Mouse (Mus musculus): ENCODE measurements at regions not wholly inside any gene's neighbourhood (a gene's known extent, or its start where the extent isn't known, plus 50 kb on each side); places are given as distances from the start of the nearest gene placed in this dataset.
A peak's percentile ranks its signal among the peaks of the same experiment; 100 is the strongest.

DNA sequence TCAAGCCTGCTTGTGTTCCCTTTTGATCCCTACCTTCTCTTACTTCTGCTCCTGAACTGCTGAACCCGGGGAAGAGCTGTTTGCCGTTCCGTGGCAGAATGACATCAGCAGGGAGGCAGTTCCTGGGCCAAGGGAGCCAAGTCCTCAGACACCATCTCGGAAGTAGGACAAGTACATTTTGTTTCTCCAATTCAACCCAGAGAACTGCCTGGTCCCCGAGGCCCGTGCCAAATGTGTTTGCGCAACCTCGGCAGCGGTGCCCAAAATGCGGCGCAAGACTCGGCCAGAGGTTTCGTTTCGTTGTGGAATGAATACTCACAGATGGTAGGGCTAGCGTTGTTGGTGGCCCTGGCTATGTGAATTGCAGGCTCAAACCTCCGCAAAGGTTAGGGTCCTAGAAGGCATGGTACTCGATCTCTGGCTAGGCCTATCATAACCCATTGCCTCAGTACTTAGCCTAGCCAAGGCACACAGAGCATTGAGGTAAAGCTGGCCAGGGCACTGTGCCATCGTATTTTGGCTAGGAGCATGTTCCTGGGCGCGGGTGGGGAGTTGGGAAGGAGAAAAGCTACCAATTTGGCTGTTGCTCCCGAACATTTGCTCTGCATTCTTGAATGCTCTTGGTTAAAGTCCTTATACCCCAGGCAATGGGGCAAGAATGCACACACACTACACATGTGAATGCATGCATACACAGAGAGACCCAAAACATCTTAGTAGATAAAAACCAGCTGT, 333.0 kb downstream of the Foxo1 start:
- peak; percentile 38 to 61 for DNase-seq (ENCODE audit: low spot score in 2 of 2)

DNA sequence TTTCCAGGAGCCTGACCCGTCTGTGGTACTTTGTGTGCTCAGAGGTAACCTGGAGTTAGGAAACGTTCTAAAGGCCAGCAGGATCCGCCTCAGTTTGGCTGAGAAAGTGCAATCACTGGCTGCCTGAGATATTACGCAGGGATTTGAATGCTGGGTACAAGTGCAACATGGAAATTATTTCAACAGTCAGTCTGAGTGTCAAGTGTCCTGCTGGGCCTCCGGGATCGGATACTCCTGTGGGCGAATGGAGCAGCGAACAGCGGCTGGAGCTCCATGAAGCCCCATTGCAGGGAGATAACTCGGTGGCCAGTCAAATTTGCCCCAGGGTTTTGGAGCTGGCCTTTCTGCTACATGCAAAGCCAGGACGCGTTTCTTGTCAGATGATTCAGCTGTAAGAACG, 332.4 kb downstream of the Foxo1 start:
- no peak for DNase-seq (ENCODE audit: low spot score in 2 of 2)

DNA sequence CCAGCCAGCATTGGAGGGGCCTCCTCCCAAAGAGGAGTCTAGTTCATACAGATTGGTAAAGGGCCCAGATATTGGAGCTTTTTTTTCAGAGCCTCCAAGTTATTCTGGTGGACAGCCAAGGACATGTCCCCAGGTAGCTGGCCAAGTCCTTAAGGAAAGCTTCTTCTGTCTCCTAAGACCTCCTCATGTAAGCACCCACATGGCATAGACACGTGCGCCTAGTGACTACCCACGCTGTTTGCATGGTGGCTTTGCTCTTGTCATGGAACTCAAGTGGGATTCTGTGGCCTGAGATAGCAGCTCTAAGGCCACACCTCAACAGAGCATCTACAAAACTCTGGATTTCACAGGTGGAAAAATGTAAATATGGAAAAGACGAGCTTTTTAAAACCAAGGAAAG, 332.0 kb downstream of the Foxo1 start:
- DNase-seq (ENCODE audit: low spot score in 2 of 2): no peak

DNA sequence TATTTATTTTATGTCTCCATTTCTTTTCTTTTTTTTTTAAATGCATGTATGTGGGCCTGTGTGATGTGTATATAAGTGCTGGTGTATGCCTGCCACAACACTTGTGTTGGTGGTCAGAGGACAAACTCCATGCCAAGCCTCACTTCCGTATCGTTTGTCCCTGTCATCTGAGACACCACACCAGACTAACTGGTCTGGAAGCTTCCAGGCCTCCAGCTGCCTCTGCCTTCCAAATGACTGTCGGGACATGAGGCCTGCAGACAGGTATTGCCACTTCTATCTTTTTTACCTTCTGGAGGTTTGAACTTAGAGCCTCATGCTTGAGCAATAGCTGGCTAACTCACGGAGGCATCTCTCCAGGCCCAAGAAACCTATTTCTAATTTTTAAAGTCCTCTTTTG, 318.3 kb downstream of the Foxo1 start:
- no peak for DNase-seq (ENCODE audit: low spot score in 2 of 2)

DNA sequence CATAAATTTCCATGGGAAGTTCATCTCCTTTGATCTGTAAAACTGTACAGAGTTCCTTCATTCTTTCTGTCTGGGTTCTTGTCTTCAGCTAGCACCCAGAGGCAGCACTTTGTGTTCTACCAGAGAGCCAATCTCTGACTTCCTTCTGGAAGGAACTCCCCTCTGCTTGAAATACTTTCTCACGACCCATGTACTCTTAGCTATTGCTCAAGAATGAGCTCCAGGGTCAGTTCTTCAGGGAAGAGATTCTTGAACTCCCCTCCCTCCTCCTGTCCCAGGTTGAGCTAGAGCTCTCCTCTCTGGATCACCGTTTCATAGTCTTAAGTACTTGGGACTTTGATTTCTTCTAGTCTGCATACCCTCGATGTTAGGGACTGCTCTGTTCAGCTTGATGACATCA, 311.8 kb downstream of the Foxo1 start:
- DNase-seq (ENCODE audit: low spot score in 2 of 2): no peak

DNA sequence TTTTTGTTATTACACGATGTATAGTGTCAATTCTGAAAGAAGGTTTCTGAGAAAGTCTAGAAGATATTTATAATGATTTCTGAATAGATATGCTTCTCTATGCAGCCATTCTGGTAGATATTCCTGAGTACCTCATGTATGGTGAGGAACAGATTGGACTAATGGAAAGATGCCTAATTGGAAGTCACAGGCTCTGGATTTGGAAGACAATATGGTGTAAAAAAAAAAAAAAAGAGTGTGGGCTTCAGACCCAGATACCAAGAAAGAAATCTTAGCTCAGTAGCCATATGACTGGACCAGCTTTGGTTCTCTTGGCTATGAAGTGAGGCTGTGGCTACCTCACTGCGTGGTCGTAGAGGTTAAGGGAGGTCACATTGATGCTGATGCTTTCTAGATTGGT, 311.0 kb downstream of the Foxo1 start:
- no peak for DNase-seq (ENCODE audit: low spot score in 2 of 2)

DNA sequence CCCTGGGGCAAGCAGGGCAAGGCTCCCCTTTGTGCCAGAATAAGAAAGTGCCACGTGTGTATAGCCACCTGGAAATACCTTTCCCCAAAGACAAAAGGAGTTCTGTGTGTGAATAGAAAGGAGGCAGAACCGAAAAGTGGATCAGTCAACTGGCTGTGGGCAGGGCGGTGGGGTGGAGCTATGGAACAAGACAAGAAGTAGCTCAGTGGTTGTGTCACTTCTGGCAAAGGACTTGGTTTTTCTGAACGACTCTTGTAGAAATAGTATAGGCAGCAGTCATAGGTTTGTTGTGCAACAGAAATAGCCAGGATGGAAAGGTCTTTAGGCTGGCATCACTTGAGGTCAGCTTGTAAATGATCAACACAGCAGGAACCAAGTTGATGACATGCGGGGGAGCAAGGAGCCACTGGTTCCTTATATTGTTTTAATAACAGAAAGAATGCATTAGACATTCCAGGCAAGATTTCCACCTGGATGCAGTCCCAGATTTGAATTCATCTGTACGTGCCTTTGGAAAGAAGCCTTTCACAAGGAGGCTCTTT, 308.6 kb downstream of the Foxo1 start:
- no peak for DNase-seq (ENCODE audit: low spot score in 2 of 2)

DNA sequence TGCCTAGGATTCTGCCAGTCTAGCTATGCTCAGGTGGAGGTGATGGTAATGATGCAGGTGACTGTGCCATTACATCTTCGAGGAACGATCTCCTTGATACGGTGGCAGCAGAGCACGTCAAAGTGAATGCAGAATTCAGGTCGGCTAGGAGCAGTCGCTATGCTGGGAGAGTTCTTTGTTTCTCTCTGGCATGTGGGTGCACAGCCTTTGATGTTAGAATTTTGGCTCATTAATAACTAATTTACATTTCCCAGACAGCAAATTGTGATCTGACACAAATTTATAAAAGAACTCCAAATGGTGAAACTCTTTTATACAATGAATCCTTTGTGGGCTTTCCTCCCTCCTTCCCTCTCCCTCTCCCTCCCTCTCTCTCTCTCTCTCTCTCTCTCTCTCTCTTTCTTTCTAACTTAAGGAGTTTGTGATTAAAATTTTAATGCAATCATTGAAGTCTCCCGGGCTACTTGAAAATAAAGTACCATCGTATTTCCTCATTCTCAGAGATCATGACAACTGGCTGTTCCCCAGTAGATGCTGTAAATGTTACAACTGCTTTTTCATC, 307.2 kb downstream of the Foxo1 start:
- DNase-seq (ENCODE audit: low spot score in 2 of 2): no peak

DNA sequence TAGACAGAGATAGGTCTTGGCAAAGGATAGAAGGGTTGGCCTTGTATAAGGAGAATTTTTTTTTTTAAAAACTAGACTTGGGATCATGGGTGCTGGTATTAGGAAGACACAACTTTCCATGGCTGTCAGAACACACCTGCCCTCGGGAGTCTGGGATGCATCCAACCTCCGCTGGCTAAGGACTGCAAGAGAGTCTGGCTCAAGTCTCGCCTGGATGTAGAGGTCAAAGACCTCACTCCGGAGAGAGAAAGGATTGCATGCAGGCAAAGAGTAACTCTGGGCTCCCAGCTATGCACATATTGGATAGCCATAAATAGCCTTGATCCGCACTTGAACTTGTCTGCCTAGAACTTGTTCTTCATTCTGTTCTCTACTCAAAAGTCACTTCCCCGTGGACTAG, 306.2 kb downstream of the Foxo1 start:
- DNase-seq (ENCODE audit: low spot score in 2 of 2): no peak

DNA sequence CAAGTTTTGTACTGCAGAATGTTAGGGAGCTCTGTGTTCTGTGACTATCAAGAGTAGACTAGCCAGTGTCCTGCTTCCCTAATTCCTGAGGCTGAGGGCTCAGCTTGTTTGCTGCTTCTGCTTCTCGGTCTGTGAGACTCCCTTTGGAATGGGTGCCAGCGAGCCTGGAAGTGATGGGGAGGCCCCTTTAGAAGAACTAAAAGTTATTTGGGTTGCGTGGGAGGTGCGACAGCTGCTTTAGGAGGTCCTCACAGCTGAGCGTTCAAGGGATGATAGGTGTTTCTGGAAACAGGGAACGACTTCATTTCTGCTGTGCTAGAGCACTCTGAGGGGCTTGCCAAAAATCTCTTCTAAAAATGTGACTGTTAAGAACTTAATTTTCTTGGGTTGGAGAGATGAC, 305.7 kb downstream of the Foxo1 start:
- DNase-seq (ENCODE audit: low spot score in 2 of 2): peak; percentile 37 to 46

DNA sequence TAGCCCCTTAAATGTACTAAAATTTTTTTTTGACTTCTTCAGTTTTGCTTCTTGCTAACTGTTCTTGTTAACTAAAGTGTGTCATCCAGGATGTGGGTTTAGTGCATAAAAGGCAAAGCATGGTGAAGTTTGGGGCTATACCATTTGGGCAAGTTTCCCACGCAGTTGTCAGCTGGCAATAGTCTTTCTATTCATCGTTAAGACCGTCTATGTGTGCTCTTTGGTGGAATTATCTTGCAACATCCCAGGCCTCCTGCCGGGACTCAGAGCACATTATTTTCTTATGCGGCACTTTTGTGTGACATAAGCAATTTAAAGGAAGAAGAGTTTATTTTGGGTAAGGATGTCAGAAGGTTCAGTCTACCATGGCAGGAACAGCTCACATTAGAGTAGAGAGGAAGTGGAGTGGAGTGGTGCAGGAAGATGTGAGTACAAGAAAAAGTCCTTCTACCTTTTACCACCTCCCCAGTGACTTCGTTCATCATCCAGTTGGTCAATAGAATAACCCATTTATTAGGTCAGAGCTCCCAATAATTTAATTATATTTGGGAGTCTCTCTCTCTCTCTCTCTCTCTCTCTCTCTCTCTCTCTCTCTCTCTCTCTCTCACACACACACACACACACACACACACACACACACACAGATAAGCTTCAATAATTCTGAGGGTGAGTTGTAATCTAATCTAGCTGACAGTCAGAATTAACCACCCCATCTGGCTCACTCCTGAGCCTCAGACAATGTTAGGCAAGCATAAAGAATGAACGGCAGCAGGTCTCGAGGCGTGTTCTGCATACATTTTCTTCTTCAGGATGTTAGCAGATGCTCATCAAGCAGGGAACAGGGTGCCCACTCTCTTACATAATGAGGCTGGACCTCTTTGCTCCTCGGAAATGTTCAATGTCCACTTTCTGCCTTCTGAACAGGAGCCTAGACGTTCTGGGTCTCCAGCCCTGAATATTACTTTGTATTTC, 304.7 kb downstream of the Foxo1 start:
- no peak for DNase-seq (ENCODE audit: low spot score in 2 of 2)

DNA sequence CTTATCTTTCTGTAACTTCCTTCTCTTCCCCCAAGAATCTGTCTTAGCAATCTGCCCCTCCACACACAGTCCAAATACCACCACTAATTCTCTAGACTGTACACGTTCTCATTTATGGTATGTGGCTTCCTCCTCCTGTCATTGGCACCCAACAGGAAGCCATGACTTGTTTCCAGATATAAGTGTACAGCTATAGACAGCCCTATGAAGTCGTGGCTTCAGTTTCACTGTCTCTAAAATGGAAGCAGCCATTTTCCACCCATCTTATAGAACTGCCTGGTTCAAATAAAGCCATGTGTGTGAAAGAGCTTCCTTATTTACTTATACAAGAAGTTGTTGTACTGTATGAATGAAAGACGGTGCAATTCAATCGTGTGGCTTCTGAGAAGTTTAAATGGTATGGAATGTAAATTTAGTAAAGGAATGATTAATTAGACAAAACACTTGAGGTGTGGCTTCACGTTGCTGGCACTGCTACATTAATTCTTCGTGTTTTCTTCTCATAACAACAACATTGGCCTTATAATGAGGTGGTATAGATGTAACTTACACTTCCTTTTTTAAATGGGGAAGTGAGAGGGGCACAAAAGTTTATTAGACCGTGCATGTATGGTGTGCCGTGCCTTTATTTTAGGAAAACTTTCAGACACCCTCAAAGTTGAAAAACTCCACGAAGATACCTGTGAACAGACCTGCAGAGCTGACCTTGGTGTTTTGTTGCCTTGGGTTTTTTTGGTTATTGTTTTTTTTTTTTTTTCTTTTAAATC, 299.7 kb downstream of the Foxo1 start:
- no peak for DNase-seq (ENCODE audit: low spot score in 2 of 2)

DNA sequence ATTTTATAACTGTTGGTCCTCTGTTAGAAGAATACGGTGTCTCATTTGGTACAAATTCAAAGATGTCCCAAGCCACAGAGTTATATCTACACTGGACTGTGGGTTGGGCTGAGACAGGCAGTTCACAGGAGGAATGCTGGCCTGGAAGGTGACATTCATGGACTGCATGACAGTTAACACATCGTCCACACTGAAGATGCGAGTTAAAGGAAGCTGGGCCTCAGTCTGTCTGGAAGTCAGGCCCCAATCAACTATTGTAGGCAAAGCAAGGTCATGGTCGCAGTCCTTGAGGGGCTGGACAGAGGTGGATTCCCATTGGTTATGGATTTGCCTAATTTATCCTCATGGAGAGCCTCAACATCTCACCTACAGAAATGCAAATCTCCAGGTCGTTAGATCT, 295.5 kb downstream of the Foxo1 start:
- no peak for DNase-seq (ENCODE audit: low spot score in 2 of 2)

DNA sequence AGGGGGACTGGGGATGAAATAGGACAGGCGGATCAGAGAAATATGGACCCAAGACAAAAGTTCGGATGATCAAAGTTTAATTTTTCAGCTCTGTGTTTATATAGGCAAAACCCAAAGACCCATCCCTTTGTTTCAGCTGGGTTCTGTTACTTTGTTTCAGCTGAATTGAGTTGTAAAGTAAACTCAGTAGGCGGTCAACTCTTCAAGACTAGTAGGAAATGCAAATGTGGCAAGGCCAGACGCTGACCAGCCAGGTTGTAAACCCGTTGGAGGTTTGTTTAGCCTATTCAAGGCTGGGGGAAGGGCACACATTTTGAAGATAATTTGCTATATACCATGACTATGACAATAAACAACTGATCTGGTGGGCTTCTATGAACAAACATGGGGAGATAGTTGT, 294.7 kb downstream of the Foxo1 start:
- DNase-seq (ENCODE audit: low spot score in 2 of 2): no peak

DNA sequence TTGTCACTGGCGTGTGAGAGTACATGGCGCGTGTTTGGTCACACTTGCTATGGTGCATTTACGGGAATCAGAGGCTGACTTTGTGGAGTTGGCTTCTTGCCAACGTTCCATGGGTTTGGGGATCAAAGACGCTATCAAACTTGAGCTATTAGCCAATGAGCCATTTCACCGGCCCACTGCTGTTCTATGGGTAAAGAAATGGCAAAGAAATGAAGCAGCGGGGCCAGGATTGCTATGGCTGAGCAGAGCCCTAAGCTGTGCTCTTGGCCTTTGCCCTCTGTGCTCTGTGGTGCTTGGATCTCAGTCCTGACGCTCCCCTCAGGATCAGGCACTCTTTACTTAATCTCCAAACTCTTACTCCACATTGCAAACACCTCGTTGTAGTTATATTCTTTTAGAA, 291.3 kb downstream of the Foxo1 start:
- no peak for DNase-seq (ENCODE audit: low spot score in 2 of 2)

DNA sequence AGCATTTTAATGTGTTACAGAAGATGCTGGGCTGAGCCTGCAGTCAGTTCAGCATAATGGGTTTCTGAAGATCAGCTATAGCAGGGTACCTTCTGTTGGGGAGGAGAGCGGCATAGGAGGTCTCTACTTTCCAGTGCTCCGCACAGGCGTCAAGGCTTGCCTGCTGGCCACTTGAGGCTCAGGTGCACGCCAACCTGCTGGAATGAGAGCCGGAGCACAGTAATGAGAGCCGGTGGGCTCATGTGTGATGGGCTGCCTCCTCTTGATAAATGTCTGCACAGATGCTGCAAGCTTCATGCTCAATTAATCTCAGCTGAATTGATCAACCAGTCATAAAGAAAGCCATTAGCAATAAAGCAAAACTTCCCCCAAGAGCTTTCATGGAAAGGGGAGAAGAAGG, 290.6 kb downstream of the Foxo1 start:
- no peak for DNase-seq (ENCODE audit: low spot score in 2 of 2)

DNA sequence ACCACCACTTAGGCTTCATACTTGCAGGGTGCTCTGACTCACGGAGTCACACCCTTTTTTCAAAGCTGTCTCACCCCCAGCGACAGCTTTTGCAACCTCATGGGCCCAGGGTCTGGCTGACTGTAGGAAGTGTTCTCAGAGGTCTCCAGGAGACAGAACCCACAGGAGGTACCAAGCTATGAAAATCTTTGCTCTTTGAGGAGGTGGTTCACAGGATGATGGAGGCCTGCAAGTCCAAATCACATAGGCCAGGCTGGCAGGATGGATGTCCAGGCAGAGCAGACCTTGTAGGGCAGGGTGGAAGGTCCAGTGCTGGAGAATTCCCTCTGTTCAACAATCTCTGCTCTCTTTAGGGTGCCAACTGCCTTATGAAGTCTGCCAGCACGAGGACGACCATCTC, 289.2 kb downstream of the Foxo1 start:
- no peak for DNase-seq (ENCODE audit: low spot score in 2 of 2)

DNA sequence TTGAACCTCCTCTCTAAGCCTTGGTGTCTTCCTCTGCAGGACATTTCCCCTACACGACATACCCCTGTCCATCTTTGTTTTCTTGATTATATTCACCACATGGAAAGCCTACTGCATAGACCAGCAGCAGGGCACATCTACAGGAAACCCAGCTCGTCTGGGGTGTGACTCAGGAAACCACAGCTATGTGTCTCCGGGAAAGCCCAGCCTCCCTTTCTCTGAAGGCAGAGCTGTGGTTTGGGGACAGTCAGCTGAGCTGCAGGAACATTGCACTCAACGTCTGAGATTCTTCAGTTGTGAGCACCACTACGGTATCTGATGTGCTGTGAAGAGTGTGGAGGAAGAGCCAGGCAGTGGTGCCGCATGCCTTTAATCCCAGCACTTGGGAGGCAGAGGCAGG, 286.9 kb downstream of the Foxo1 start:
- DNase-seq (ENCODE audit: low spot score in 2 of 2): no peak

DNA sequence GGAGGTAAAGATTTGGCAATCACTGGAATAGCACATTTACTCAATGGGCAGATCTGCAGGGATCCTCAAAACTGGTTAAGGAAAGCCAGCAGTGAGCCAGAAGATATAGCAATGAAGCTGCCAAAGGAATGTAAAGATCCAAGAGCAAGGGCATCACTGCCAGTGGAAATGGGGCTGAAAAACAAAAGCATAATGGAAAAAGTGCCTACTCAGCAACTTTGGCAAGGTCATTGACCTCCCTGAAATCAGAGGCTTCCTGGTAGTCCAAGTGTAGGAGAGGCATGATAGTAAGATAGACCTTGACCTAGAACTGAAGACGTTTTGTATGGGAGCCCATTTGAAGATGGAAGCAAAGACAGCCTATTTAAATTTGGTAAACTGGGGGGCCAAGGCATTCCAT, 286.4 kb downstream of the Foxo1 start:
- no peak for DNase-seq (ENCODE audit: low spot score in 2 of 2)

DNA sequence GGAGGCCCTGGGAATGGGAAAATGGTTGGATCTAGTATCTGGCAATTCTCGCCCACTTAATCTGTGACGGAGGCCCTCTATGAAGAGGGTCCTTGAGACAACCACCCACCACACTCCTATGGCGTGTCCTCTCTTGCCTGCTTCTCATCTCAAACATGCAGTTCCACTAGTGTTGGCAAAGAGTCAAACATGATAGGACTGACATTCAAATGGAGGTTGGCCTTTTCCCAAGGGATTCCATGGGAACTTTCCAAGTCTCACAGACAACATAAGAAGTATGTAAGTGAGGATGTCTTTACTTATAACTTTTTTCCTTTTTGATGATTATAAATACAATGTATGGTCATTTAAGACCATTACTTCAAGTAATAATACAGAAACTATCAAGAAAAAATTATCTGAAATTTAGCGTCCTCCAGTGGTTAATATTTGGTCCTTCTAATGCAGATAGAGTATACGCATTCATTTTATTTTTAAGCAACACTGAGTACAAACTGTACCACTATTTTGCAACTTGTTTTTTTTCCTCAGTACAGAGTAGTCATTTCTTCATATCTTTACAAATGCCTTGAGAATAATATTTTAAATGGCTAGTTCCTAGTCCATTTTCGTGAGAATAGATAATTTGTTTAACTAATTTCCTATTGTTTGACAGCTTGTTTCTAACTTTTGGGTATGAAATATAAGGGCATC, 280.2 kb downstream of the Foxo1 start:
- DNase-seq (ENCODE audit: low spot score in 2 of 2): no peak

DNA sequence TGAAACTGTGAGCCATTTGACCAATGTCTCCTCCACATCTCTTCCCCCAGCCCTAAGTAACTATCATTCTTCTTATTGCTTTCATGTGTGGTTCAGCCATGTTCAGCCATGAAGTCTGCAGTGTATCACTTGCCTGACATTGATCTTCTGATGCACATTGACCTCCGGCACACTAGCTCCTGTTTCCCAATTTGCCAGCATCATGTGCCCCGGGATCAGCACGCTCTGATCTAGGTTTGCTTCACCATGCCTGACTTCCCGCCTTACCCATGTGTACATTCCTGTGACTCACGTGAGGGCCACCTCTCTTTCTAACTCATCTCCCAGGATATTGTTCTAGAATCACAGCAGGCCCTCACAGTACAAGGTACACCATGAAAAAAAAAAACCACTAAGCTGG, 277.9 kb downstream of the Foxo1 start:
- no peak for DNase-seq (ENCODE audit: low spot score in 2 of 2)

All from frontal cortex, postnatal 14 days (tissue).